Mouse (Mus musculus) lung, adult 2 months (tissue): Measurements from ENCODE around the gene Camk2g.
A peak's percentile ranks its signal among the peaks of the same experiment; 100 is the strongest.

ENCODE experiments used
- CTCF ChIP-seq: fragments of 200-500 bp; IDR thresholded peaks from 2 replicates; pipeline ENCODE4 v1.5.1; 2011; ENCODE audit warnings: mild to moderate bottlenecking, low read length, control low read depth; ENCODE audit not compliant: insufficient read depth
- POLR2A ChIP-seq: fragments of 200-500 bp; IDR thresholded peaks from 2 replicates; pipeline ENCODE4 v1.6.1; 2011; ENCODE audit warnings: low read depth, mild to moderate bottlenecking, control low read depth, low read length, borderline replicate concordance; ENCODE audit errors: extremely low read depth

- TF ChIP-seq POLR2A (peak; percentile 85; the same call in 1 of the 2 replicates), CTCF (no peak)
Observed at GRCm38 (mm10) chr14:20694884-20695760, 98.8 kb downstream of the Camk2g start, which contains the start of gene Fut11.
